Mouse (Mus musculus) layer of hippocampus, adult 11-12 months (tissue): ENCODE data around the gene Rbm39.
"Not testable (repeated sequence)": the region's sequence is repeated elsewhere in the genome, so short reads cannot be mapped to it uniquely, and the experiment has no call there.

Experiments used
- DNase-seq: peaks from one replicate; pipeline ENCODE4 v3.0.0; 2022; ENCODE audit warnings: low spot score

Gene Rbm39

GRCm38 (mm10) chr2:156180824-156181590 lies 969 bp upstream of the Rbm39 start:
- no peak for DNase-seq

- no peak for DNase-seq
These were observed 293 bp downstream of the Rbm39 start for GRCm38 (mm10) chr2:156179796-156180093.

DNA sequence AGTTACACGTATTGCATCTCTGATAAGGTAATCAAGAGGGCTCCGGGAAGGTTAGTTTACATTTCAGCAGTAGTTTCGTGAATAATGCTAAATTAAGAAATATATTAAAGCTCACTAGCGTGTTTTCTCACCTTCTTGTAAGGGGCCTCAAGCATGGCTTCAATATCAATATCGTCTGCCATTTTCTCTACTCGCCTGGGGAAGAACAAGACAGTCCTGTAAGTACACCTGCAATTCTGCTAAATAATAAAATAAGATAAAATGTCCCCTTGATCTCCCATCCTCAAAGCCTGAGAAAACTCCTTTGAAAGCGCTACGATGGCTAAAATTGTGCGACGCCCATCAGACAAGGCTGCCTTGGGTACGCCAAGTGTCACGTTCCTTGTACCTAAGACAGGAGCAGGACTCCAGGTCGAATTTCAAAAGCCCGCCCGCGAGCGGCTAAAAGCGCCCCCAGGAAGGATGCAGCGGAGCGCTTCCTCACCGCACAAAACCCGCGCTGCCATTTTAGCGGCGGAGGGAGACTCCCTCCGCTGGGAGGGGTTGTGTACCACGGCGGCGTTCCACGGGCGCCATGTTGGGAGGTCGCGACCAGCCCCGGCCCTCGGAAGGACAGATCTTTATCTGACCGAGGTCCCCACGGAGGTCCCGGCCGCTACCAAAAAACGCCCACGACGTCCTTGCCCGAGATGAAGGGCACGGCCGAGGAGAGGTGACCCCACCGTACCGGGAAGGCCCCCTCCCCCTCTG lies 817 bp downstream of the Rbm39 start:
- DNase-seq, result peak; percentile 79

- DNase-seq, result no peak
These were observed 2.4 kb downstream of the Rbm39 start for GRCm38 (mm10) chr2:156177651-156178050.

DNA sequence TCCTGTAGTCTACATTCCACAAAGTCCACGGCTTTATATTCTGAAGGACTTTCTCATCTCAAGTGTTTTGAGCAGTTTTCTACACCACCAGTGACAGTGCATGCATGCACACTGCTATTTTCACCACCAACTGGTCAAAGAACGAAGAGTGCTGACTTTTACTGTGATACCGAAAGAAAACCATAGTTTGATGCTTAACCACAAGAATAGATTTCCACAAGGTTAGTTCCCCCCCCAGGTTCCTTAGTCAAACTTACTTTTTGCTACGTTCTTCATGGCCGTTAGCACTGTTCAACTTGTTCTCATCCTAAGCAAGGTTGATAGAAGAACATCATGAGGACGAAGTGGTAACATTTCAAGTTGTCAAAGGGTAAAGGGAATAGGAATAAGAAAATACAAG lies 3.0 kb downstream of the Rbm39 start:
- no peak for DNase-seq

DNA sequence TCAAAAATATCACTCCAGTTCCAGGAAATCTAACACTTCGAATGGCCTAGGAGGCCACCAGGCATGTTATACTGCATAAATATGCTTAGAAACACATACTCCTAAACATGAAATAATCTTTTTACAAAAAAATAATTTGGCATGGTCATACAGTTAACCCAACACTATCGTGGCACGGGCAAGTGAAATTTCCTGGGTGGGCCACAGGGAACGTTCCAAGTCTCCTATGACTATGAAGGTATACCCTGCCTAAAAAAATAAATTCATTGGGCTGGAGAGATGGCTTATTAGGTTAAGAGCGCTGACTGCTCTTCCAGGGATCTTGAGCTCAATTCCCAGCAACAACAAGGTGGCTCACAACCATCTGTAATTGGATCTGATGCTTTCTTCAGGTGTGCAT lies 13.5 kb downstream of the Rbm39 start:
- no peak for DNase-seq

DNA sequence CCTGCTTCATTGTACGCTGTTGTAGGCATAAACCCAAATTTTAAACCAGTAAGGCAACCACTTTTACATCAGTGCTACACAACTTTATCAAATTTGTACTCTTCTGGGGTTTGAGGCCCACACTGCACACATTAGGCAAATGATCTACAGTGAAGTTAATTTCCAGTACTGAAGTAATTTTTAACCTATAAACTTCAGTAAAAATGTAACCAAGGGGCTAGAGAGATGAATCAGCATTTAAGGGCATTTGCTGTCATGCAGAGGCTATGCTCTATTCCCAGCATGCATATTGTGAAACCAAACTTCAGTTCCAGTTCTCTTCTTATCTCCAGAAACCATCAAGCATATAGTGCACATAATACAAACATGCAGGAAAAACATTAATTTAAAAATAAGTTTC lies 14.6 kb downstream of the Rbm39 start:
- DNase-seq, result no peak

DNA sequence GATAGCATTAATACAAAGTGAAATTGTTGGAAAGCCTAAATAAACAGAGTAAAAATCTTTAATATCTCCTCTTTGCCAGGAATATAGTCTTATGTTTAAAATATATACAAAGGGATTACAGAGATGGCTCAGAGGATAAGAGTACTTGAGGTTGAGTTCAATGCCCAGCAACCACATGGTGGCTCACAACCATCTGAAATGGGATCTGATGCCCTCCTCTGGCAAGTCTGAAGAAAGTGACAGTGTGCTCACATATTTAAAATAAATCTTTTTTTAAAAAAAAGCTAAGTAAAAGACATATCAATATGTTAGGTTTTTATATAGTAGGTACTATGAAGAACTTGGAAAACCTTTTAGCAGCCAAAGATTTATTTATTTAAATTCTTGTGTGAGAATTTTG lies 28.5 kb downstream of the Rbm39 start:
- no peak for DNase-seq

GRCm38 (mm10) chr2:156147316-156147915 lies 32.6 kb downstream of the Rbm39 start:
- no peak for DNase-seq

DNA sequence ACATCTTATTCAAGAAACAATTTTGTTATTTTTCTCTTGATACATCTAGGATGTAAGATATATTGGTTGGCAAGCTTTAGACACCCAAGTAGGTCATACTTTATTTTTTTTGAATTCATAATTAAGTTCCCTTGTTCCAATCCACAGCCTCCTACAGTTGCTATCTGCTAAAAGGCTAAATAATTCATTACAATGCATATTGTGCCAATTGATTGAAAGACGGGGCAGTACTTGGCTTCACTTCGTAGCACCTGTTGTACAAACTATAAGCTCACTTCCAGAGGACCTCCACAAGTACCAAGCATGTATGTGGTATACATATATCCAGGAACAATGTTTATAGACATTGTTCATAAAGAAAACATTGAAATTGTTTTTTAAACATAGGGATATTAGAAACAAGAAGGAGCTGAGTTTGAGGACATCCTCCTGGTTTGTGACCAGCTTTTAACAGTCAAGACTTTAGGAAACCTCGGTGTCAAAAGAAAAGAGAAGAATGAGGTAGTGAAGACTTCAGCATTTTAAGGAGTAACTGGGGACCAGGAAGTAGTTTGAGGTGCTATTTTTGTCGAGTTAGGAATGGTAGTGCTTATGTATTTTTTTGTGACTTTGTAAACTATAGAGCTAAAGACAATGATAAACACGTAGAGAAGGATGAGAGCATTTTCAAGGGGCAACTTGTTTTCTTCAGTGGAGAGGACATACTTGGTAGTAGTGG lies 33.6 kb downstream of the Rbm39 start:
- no peak for DNase-seq

DNA sequence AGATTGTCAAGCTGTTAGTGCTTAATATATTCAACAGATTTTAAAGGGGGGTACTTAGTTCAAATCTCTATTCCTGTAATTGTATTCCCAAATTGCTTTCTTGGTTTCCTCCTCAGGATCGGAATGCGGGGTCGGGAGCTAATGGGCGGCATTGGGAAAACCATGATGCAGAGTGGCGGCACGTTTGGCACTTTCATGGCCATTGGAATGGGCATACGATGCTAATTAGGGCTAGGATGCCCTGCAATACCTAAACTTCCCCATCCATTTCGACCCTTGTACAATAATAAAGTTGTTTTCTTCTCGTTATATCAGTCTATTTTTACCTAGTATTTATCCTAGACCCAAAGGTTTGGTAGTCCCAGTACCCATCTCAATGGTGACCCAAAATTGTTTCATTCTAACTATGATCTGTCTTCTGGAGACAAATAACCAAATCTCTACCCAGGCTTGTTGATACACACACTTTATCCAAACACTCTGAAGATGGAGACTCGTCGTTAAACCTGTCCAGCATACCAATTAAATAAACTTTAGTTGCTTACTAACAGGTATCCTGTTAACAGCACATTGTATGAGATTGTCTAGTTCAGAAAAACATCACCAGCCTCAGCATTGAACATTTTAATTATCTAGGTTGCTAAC lies 34.4 kb downstream of the Rbm39 start:
- no peak for DNase-seq

- peak; percentile 91 for DNase-seq
These were observed 35.9 kb downstream of the Rbm39 start, which contains the start of the genes Romo1 and Nfs1 for GRCm38 (mm10) chr2:156143953-156144724. TSS of gene Romo1 (plus strand) at chr2:156144039. TSS of gene Nfs1 (minus strand) at chr2:156144186.

- no peak for DNase-seq
These were observed 36.7 kb downstream of the Rbm39 start for GRCm38 (mm10) chr2:156143367-156143766.

DNA sequence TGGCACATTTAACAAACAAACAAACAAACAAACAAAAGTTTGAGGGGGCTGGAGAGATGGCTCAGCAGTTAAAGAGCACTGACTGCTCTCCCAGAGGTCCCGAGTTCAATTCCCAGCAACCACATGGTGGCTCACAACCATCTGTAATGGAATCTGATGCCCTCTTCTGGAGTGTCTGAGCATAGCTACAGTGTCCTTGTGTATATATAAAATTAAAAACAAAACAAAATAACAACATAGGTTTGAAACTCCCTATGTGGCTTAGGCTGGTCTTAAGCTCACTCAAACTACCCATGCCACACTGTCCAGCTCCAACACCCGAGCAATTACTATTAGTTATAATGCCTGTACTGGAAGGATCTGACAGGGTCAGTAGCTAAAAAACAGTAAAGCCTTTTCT lies 37.2 kb downstream of the Rbm39 start:
- no peak for DNase-seq

- DNase-seq, result no peak
These were observed 44.3 kb downstream of the Rbm39 start for GRCm38 (mm10) chr2:156135695-156136094.

DNA sequence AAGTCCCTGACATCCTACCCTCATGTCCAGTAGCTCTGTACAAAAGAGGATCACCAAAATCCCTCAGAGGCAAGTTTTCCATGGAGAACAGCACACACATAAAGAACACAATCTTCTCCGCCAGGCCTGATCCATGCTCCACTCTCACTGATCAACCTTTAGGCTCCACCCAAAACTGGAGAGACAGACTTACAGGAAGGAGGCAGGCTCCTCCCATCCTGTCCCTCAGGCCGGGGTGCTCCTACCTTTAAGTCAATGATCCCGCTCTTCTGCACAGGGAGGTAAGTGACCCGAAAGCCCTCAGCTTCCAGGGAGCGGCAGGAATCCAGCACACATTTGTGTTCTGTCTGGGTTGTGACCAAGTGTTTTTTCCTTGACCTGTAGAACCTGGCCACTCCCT lies 45.9 kb downstream of the Rbm39 start:
- DNase-seq, result no peak

- DNase-seq, result no peak
These were observed 53.0 kb downstream of the Rbm39 start, which contains the start of gene Gm28036 for GRCm38 (mm10) chr2:156126992-156127391. TSS of gene Gm28036 (minus strand) at chr2:156127092.

DNA sequence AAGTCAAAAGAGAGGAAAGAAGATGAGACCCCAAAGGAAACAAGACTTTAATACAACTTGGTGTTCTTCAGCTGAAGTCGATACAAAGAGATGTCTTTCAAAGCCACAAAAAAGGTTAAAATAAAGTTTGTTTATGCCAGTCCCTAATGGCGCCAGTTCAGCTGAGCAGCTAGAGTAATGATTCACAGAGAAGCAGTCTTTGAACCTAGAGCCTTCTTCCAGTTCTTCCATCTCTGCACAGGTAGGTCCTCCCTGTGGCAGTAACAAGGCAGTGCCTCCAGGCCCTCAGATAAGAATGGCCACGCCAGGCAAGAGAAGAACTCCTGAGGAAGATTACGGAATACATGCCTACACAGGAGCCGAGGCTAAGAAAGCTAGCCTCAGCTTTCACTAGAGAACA lies 56.3 kb downstream of the Rbm39 start:
- DNase-seq, result no peak

- DNase-seq, result no peak
These were observed 60.5 kb downstream of the Rbm39 start for GRCm38 (mm10) chr2:156119566-156119965.

- not testable (repeated sequence) for DNase-seq
These were observed 68.0 kb downstream of the Rbm39 start for GRCm38 (mm10) chr2:156112080-156112423.

DNA sequence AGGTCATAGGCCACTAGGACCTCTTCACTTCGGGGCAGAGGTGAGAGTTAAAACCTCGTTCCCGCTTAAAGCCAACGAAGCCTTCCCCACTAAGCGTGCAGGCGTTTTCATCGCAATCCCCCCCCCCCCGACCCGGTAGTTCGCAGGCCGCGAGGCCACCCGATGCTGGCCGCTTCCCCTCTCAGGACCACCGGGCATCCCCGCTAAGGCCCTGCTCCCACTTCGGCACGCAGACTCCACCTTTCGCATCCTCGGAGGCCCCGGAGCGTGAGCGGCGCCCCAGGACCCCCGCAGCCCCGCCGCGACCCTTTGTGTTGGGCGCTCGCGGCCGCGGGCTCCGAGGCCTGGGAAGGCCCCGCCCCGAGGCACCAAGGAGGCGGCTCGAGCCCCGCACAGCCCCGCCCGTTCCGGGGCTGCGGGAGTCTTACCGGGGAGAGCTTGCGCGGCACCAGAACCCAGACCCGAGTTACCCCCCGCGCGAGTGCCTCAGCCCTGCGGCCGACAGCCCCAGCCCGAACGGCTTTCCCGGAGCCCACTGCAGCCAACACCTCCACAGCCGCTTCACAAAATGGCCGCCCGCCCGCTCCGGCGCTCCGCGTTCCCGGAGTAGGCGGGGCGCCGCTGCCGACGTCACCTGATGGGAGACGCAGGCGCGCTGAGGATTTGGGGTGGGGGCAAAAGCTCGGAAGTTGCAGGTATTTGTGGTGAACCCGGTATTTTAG lies 68.5 kb downstream of the Rbm39 start, which contains the start of the genes Cpne1 and Rbm12:
Gene Cpne1, minus strand, starts transcription at position 608 of the 722 bp plus-strand sequence.
Gene Rbm12, minus strand, starts transcription at position 621 of the 722 bp plus-strand sequence.
- DNase-seq, result peak; percentile 90
